Mouse (Mus musculus) hindbrain, embryonic 15.5 days (tissue): ENCODE measurements around the gene Gpr149. TPM values are rescaled to one million over a fixed set of nuclear protein-coding genes. Genes with fewer than 3 reads are reported as not detected.

Source experiments
- ATAC-seq: fragments of 200-750 bp; cut with Nextera tagmentation; 2 replicates; pipeline ENCODE4 v1.8.0; 2017; ENCODE audit warnings: low read depth, moderate number of reproducible peaks, moderate TSS enrichment; ENCODE audit not compliant: low FRiP score
- H3K27ac ChIP-seq: fragments of 300-500 bp; sonication (generic); replicated peaks from 2 replicates; pipeline ENCODE4 v1.5.1; 2015; ENCODE audit warnings: mild to moderate bottlenecking, inconsistent platforms
- H3K27me3 ChIP-seq: fragments of 300-500 bp; sonication (generic); 2 replicates; pipeline ENCODE4 v1.6.1; 2015; ENCODE audit warnings: control low read depth, inconsistent platforms
- H3K36me3 ChIP-seq: fragments of 300-500 bp; sonication (generic); 2 replicates; pipeline ENCODE4 v1.6.1; 2015; ENCODE audit warnings: control low read depth, inconsistent platforms
- H3K4me1 ChIP-seq: fragments of 300-500 bp; sonication (generic); replicated peaks from 2 replicates; pipeline ENCODE4 v1.6.1; 2015; ENCODE audit warnings: control low read depth, inconsistent platforms
- H3K4me2 ChIP-seq: fragments of 300-500 bp; sonication (generic); 2 replicates; pipeline ENCODE4 v1.6.1; 2015; ENCODE audit warnings: moderate library complexity, mild to moderate bottlenecking, inconsistent platforms
- H3K4me3 ChIP-seq: fragments of 300-500 bp; sonication (generic); 2 replicates; pipeline ENCODE4 v1.5.1; 2015; ENCODE audit warnings: mild to moderate bottlenecking, inconsistent platforms
- H3K9ac ChIP-seq: fragments of 300-500 bp; sonication (generic); 2 replicates; pipeline ENCODE4 v1.6.1; 2015; ENCODE audit warnings: inconsistent platforms
- H3K9me3 ChIP-seq: fragments of 300-500 bp; sonication (generic); 2 replicates; pipeline ENCODE4 v1.6.1; 2016; ENCODE audit warnings: control low read depth, inconsistent platforms
- WGBS: fragments of 180-500 bp; shearing (Covaris S2); methylation state at CpG from one replicate; pipeline ENCODE4 v1.1.7; 2015; 5-methylcytosine and 5-hydroxymethylcytosine counted together
- polyA plus RNA-seq: library from polyadenylated mRNA; unstranded; fragments of >200 nt; fragmentation: Nextera tagmentation; extraction: Ambion mirVana; gene quantifications from 2 replicates; pipeline ENCODE4 v1.2.1, GENCODE M21; 2015

Gpr149 gene
- polyA plus RNA-seq, 1 experiment from 2014 or later: 3.6 TPM

GRCm38 (mm10) chr3:62506488-62507205, 98.3 kb downstream of the Gpr149 start, which contains the start of gene Dhx36:
Gene Dhx36, minus strand, starts transcription at chr3:62507004.
- H3K27ac ChIP-seq: peak within 1 kb of the TSS; percentile 99
- peak; percentile 99 for ATAC-seq
- under 1% methylated on average over 66 of the region's 66 CpGs for WGBS

GRCm38 (mm10) chr3:62505166-62505900, 99.6 kb downstream of the Gpr149 start:
- H3K4me2 ChIP-seq: peak overlapping the region; percentile 74
- no peak overlapping the region for H3K27ac ChIP-seq
- H3K9me3 ChIP-seq: no peaks in the 10 kb centered on the region
- H3K4me1 ChIP-seq: peaks cover 21% of the 10 kb centered on the region
- peak overlapping the region; percentile 100 for H3K4me3 ChIP-seq
- peaks cover 11% of the 10 kb centered on the region for H3K36me3 ChIP-seq
- 82% methylated on average over 5 of the region's 5 CpGs for WGBS
- peak overlapping the region; percentile 99; the same call in 1 of the 2 replicates for H3K9ac ChIP-seq
- ATAC-seq: no peak
- no peaks in the 10 kb centered on the region for H3K27me3 ChIP-seq

More at GRCm38 (mm10) chr3:62506488-62507205, 98.3 kb downstream of the Gpr149 start, which contains the start of gene Dhx36:
- Histone ChIP-seq H3K9ac (peak within 1 kb of the TSS; percentile 99), H3K4me3 (peak within 1 kb of the TSS; percentile 100), H3K9me3 (no peaks in the 10 kb centered on the region), H3K4me1 (peaks cover 21% of the 10 kb centered on the region), H3K27me3 (no peaks in the 10 kb centered on the region), H3K4me2 (peak within 1 kb of the TSS; percentile 74), H3K36me3 (no peaks in the 10 kb centered on the region)

GRCm38 (mm10) chr3:62499327-62499726, 105.6 kb downstream of the Gpr149 start:
- H3K9me3 ChIP-seq: no peaks in the 10 kb centered on the region
- peaks cover 43% of the 10 kb centered on the region for H3K36me3 ChIP-seq
- H3K4me1 ChIP-seq: no peaks in the 10 kb centered on the region; the same call in 1 of the 2 replicates
- WGBS: 76% methylated on average over 4 of the region's 4 CpGs
- H3K27me3 ChIP-seq: no peaks in the 10 kb centered on the region
- H3K27ac ChIP-seq: no peak overlapping the region
- H3K4me2 ChIP-seq: no peak overlapping the region
- H3K4me3 ChIP-seq: no peak overlapping the region
- no peak for ATAC-seq
- no peak overlapping the region for H3K9ac ChIP-seq

GRCm38 (mm10) chr3:62492568-62492967, 112.4 kb downstream of the Gpr149 start:
- Histone ChIP-seq H3K9ac (no peak overlapping the region), H3K36me3 (peaks cover 58% of the 10 kb centered on the region), H3K27me3 (no peaks in the 10 kb centered on the region), H3K4me1 (no peaks in the 10 kb centered on the region), H3K27ac (no peak overlapping the region), H3K4me2 (no peak overlapping the region), H3K4me3 (no peak overlapping the region), H3K9me3 (no peaks in the 10 kb centered on the region)
- WGBS: 82% methylated on average over 6 of the region's 6 CpGs
- no peak for ATAC-seq

- ATAC-seq: no peak
- H3K9me3 ChIP-seq: no peaks in the 10 kb centered on the region
- H3K27me3 ChIP-seq: no peaks in the 10 kb centered on the region
- H3K27ac ChIP-seq: no peak overlapping the region
- no peaks in the 10 kb centered on the region for H3K4me1 ChIP-seq
- peaks cover 37% of the 10 kb centered on the region for H3K36me3 ChIP-seq
- H3K4me2 ChIP-seq: no peak overlapping the region
- H3K9ac ChIP-seq: no peak overlapping the region
- no peak overlapping the region for H3K4me3 ChIP-seq
- 97% methylated on average over 2 of the region's 2 CpGs for WGBS
Observed at GRCm38 (mm10) chr3:62484340-62484739, 120.6 kb downstream of the Gpr149 start.

Other genes starting within 250 kb of the Gpr149 start
- gene Dhx36, start 98.1 kb downstream of the Gpr149 start, polyA plus RNA-seq: 38.8 and 39.1 TPM in 2 replicates